Mouse (Mus musculus) liver, embryonic 14.5 days (tissue): ENCODE data around the gene Iqce.

Experiments used
- CTCF ChIP-seq: IDR thresholded peaks from 2 replicates; pipeline ENCODE4 v1.5.1; 2016; ENCODE audit warnings: antibody characterized with exemption, low read depth, control low read depth
- EP300 ChIP-seq: IDR thresholded peaks from 2 replicates; pipeline ENCODE4 v1.6.1; 2016; ENCODE audit warnings: antibody characterized with exemption, low read depth

DNA sequence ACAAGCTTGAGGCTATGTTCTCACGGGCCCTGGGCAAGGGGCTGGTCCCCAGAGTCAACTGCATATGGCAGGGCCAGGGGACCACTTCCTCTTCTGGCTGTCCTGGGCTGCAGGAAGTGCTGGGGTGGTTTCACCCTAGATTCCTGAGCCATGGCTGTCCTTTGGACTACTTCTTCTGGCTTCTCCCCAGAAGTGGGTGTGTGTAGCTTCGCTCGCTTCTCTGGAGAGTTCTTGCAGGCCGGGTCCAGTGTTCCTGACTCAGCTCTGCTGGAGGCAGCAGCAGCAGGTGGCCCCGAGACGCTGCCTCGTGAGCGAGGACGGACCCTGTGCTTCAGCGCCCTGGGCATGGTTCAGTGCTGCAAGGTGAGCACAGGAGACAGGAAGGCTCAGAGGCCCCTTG is 46.2 kb upstream of the Iqce start:
- TF ChIP-seq CTCF (no peak), EP300 (no peak)
